Mouse (Mus musculus): ENCODE measurements around the gene Syndig1.

DNA sequence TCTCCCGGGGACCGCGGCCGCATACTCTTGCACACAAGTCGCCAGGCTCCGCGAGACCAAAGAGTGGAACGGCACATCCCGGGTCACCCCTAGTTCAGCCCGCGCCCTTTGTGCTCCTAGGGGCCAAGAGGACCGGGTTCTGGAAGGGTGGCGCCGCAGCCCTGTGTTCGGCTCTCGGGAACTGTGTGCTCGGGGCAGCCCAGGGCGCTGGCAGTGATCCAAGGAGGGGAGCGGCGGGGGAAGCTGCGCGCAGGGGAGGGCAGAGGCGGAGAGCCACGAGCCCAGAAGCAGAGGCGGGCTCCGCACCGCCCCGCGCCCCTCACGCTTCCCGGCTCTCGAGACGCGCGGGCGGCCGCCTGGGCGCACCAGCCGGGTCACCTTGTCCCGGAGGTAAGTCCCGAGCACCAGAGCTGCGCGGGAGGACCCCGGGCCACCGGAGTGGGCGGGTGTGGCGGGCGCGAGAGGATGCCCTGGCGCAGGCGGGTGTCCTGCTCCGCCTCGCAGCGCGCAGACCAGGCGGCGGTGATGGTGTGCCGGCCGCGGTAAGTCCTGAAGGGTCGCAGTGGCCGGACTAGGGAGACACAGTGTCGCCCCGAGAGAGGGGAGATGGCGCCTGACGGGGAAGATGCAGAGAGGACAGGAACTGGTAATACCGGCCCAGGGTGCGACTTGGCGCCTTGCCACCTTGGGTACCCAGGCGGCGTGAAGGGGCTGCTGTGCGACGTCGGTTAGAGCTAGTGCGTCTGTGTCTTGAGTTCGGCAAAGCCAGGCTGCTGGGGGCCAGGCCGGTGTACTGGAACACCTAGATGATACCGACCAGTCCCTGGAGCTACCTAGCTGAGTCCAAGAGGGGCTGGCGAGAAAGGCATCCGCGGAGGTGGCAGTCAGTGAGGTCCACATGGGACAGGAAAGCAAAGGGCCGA, 1.8 kb downstream of the Syndig1 start, which contains the start of gene C530025M09Rik:
- TF ChIP-seq POLR2A (IDR thresholded peaks at IDR 0.05; ENCODE audit: control insufficient read depth, low read depth, low read length) (no peak), CTCF (IDR thresholded peaks at IDR 0.05; ENCODE audit: control insufficient read depth, insufficient read depth, insufficient replicate concordance, low read depth, low read length) (no peak)

All from testis, adult 2 months (tissue).